Mouse (Mus musculus): ENCODE measurements around the gene Gja8. TPM values are rescaled to one million over a fixed set of nuclear protein-coding genes. Genes with fewer than 3 reads are reported as not detected.
A peak's percentile ranks its signal among the peaks of the same experiment; 100 is the strongest.

The Gja8 gene
- not detected for total RNA-seq (2022)

GRCm38 (mm10) chr3:96925920-96926319 is at the start of gene Gja8:
TSS of gene Gja8 (minus strand) at chr3:96926020.
- no peak for DNase-seq (ENCODE audit: low spot score in 2 of 2)

GRCm38 (mm10) chr3:96974467-96974866 is 48.6 kb upstream of the Gja8 start:
- no peak for DNase-seq (ENCODE audit: low spot score in 2 of 2)

GRCm38 (mm10) chr3:96970986-96971385 is 45.2 kb upstream of the Gja8 start:
- no peak for DNase-seq (ENCODE audit: low spot score in 2 of 2)

GRCm38 (mm10) chr3:96963088-96964034 is 37.5 kb upstream of the Gja8 start:
- DNase-seq (ENCODE audit: low spot score in 2 of 2), result no peak

- no peak for DNase-seq (ENCODE audit: low spot score in 2 of 2)
These were observed 34.8 kb upstream of the Gja8 start for GRCm38 (mm10) chr3:96960597-96960996.

GRCm38 (mm10) chr3:96953489-96954233 is 27.8 kb upstream of the Gja8 start:
- DNase-seq (ENCODE audit: low spot score in 2 of 2), result no peak

- no peak for DNase-seq (ENCODE audit: low spot score in 2 of 2)
These were observed 16.9 kb upstream of the Gja8 start for GRCm38 (mm10) chr3:96942706-96943105.

- DNase-seq (ENCODE audit: low spot score in 2 of 2), result peak; percentile 83 to 92
These were observed 12.9 kb upstream of the Gja8 start for GRCm38 (mm10) chr3:96938738-96939137.

GRCm38 (mm10) chr3:96937606-96938005 is 11.8 kb upstream of the Gja8 start:
- peak; percentile 16 to 20 for DNase-seq (ENCODE audit: low spot score in 2 of 2)

- no peak for DNase-seq (ENCODE audit: low spot score in 2 of 2)
These were observed 10.4 kb upstream of the Gja8 start for GRCm38 (mm10) chr3:96936241-96936640.

- DNase-seq (ENCODE audit: low spot score in 2 of 2), result no peak
These were observed 5.5 kb upstream of the Gja8 start for GRCm38 (mm10) chr3:96931261-96931681.

GRCm38 (mm10) chr3:96924631-96925030 is 1.2 kb downstream of the Gja8 start:
- no peak for DNase-seq (ENCODE audit: low spot score in 2 of 2)

- DNase-seq (ENCODE audit: low spot score in 2 of 2), result no peak
These were observed 4.8 kb downstream of the Gja8 start for GRCm38 (mm10) chr3:96920991-96921390.

GRCm38 (mm10) chr3:96905592-96905991 is 20.2 kb downstream of the Gja8 start:
- no peak for DNase-seq (ENCODE audit: low spot score in 2 of 2)

GRCm38 (mm10) chr3:96904851-96905541 is 20.8 kb downstream of the Gja8 start, which contains the start of gene Gpr89:
TSS of gene Gpr89 (minus strand) at chr3:96905346.
- DNase-seq (ENCODE audit: low spot score in 2 of 2), result peak; percentile 92 to 95

GRCm38 (mm10) chr3:96904393-96904792 is 21.4 kb downstream of the Gja8 start, which contains the start of gene Gja5:
TSS of gene Gja5 (plus strand) at chr3:96904693.
- no peak for DNase-seq (ENCODE audit: low spot score in 2 of 2)

GRCm38 (mm10) chr3:96902336-96902999 is 23.4 kb downstream of the Gja8 start:
- DNase-seq (ENCODE audit: low spot score in 2 of 2), result no peak

- DNase-seq (ENCODE audit: low spot score in 2 of 2), result no peak
These were observed 42.1 kb downstream of the Gja8 start for GRCm38 (mm10) chr3:96883690-96884089.

GRCm38 (mm10) chr3:96882061-96882849 is 43.6 kb downstream of the Gja8 start:
- no peak for DNase-seq (ENCODE audit: low spot score in 2 of 2)

- DNase-seq (ENCODE audit: low spot score in 2 of 2), result no peak
These were observed 44.3 kb downstream of the Gja8 start for GRCm38 (mm10) chr3:96881557-96881956.
